Mouse (Mus musculus): ENCODE results near the gene Edil3. TPM values are rescaled to one million over a fixed set of nuclear protein-coding genes. Genes with fewer than 3 reads are reported as not detected.

The Edil3 gene
- polyA plus RNA-seq, 1 experiment, result not detected

- no peaks in the 10 kb centered on the region for H3K4me1 ChIP-seq (ENCODE audit: control insufficient read depth)
- no peaks in the 10 kb centered on the region for H3K27me3 ChIP-seq (ENCODE audit: control insufficient read depth)
- TF ChIP-seq GATA1 (IDR thresholded peaks at IDR 0.05; ENCODE audit: low read length) (no peak), TAL1 (IDR thresholded peaks at IDR 0.05; ENCODE audit: low read length) (no peak)
- H3K36me3 ChIP-seq (ENCODE audit: control insufficient read depth), result no peaks in the 10 kb centered on the region
- no peaks in the 10 kb centered on the region for H3K9me3 ChIP-seq (ENCODE audit: control insufficient read depth, low read length)
- H3K4me3 ChIP-seq (replicated peaks), result no peak overlapping the region
These were observed 330.6 kb downstream of the Edil3 start for GRCm38 (mm10) chr13:89151878-89152277.

- H3K27me3 ChIP-seq (ENCODE audit: control insufficient read depth), result no peaks in the 10 kb centered on the region
- H3K4me3 ChIP-seq (replicated peaks), result no peak overlapping the region
- H3K4me1 ChIP-seq (ENCODE audit: control insufficient read depth), result no peaks in the 10 kb centered on the region
- H3K9me3 ChIP-seq (ENCODE audit: control insufficient read depth, low read length), result no peaks in the 10 kb centered on the region
- no peaks in the 10 kb centered on the region for H3K36me3 ChIP-seq (ENCODE audit: control insufficient read depth)
- TF ChIP-seq GATA1 (IDR thresholded peaks at IDR 0.05; ENCODE audit: low read length), result no peak
- TF ChIP-seq TAL1 (IDR thresholded peaks at IDR 0.05; ENCODE audit: low read length), result no peak
These were observed 346.7 kb downstream of the Edil3 start for GRCm38 (mm10) chr13:89167960-89168359.

- no peak overlapping the region for H3K4me3 ChIP-seq (replicated peaks)
- H3K4me1 ChIP-seq (ENCODE audit: control insufficient read depth), result no peaks in the 10 kb centered on the region
- H3K36me3 ChIP-seq (ENCODE audit: control insufficient read depth), result no peaks in the 10 kb centered on the region
- H3K9me3 ChIP-seq (ENCODE audit: control insufficient read depth, low read length), result no peaks in the 10 kb centered on the region
- no peaks in the 10 kb centered on the region for H3K27me3 ChIP-seq (ENCODE audit: control insufficient read depth)
- TF ChIP-seq GATA1 (IDR thresholded peaks at IDR 0.05; ENCODE audit: low read length) (no peak), TAL1 (IDR thresholded peaks at IDR 0.05; ENCODE audit: low read length) (no peak)
These were observed 348.8 kb downstream of the Edil3 start for GRCm38 (mm10) chr13:89170040-89170439.

GRCm38 (mm10) chr13:89175154-89175553 lies 353.9 kb downstream of the Edil3 start:
- Histone ChIP-seq H3K9me3 (ENCODE audit: control insufficient read depth, low read length) (no peaks in the 10 kb centered on the region), H3K36me3 (ENCODE audit: control insufficient read depth) (no peaks in the 10 kb centered on the region), H3K27me3 (ENCODE audit: control insufficient read depth) (no peaks in the 10 kb centered on the region), H3K4me1 (ENCODE audit: control insufficient read depth) (no peaks in the 10 kb centered on the region), H3K4me3 (replicated peaks) (no peak overlapping the region)
- no peak for TF ChIP-seq TAL1 (IDR thresholded peaks at IDR 0.05; ENCODE audit: low read length)
- TF ChIP-seq GATA1 (IDR thresholded peaks at IDR 0.05; ENCODE audit: low read length), result no peak

- Histone ChIP-seq H3K27me3 (ENCODE audit: control insufficient read depth) (no peaks in the 10 kb centered on the region), H3K9me3 (ENCODE audit: control insufficient read depth, low read length) (no peaks in the 10 kb centered on the region), H3K36me3 (ENCODE audit: control insufficient read depth) (no peaks in the 10 kb centered on the region), H3K4me3 (replicated peaks) (no peak overlapping the region), H3K4me1 (ENCODE audit: control insufficient read depth) (no peaks in the 10 kb centered on the region)
- TF ChIP-seq GATA1 (IDR thresholded peaks at IDR 0.05; ENCODE audit: low read length) (no peak), TAL1 (IDR thresholded peaks at IDR 0.05; ENCODE audit: low read length) (no peak)
These were observed 367.8 kb downstream of the Edil3 start for GRCm38 (mm10) chr13:89189051-89189450.

GRCm38 (mm10) chr13:89197019-89197418 lies 375.7 kb downstream of the Edil3 start:
- no peaks in the 10 kb centered on the region for H3K9me3 ChIP-seq (ENCODE audit: control insufficient read depth, low read length)
- TF ChIP-seq TAL1 (IDR thresholded peaks at IDR 0.05; ENCODE audit: low read length) (no peak), GATA1 (IDR thresholded peaks at IDR 0.05; ENCODE audit: low read length) (no peak)
- H3K4me3 ChIP-seq (replicated peaks), result no peak overlapping the region
- no peaks in the 10 kb centered on the region for H3K4me1 ChIP-seq (ENCODE audit: control insufficient read depth)
- H3K36me3 ChIP-seq (ENCODE audit: control insufficient read depth), result no peaks in the 10 kb centered on the region
- H3K27me3 ChIP-seq (ENCODE audit: control insufficient read depth), result no peaks in the 10 kb centered on the region

- H3K4me1 ChIP-seq (ENCODE audit: control insufficient read depth), result no peaks in the 10 kb centered on the region
- H3K4me3 ChIP-seq (replicated peaks), result no peak overlapping the region
- TF ChIP-seq GATA1 (IDR thresholded peaks at IDR 0.05; ENCODE audit: low read length), result no peak
- H3K36me3 ChIP-seq (ENCODE audit: control insufficient read depth), result no peaks in the 10 kb centered on the region
- H3K27me3 ChIP-seq (ENCODE audit: control insufficient read depth), result no peaks in the 10 kb centered on the region
- H3K9me3 ChIP-seq (ENCODE audit: control insufficient read depth, low read length), result no peaks in the 10 kb centered on the region
These were observed 378.0 kb downstream of the Edil3 start for GRCm38 (mm10) chr13:89199275-89199674.

GRCm38 (mm10) chr13:89238104-89238503 lies 416.8 kb downstream of the Edil3 start:
- Histone ChIP-seq H3K36me3 (ENCODE audit: control insufficient read depth) (no peaks in the 10 kb centered on the region), H3K4me3 (replicated peaks) (no peak overlapping the region), H3K4me1 (ENCODE audit: control insufficient read depth) (no peaks in the 10 kb centered on the region), H3K27me3 (ENCODE audit: control insufficient read depth) (no peaks in the 10 kb centered on the region), H3K9me3 (ENCODE audit: control insufficient read depth, low read length) (no peaks in the 10 kb centered on the region)
- TF ChIP-seq GATA1 (IDR thresholded peaks at IDR 0.05; ENCODE audit: low read length) (no peak), TAL1 (IDR thresholded peaks at IDR 0.05; ENCODE audit: low read length) (no peak)

- Histone ChIP-seq H3K36me3 (ENCODE audit: control insufficient read depth) (no peaks in the 10 kb centered on the region), H3K4me3 (replicated peaks) (no peak overlapping the region)
- no peak for TF ChIP-seq GATA1 (IDR thresholded peaks at IDR 0.05; ENCODE audit: low read length)
- no peak for TF ChIP-seq TAL1 (IDR thresholded peaks at IDR 0.05; ENCODE audit: low read length)
These were observed 432.8 kb downstream of the Edil3 start for GRCm38 (mm10) chr13:89253990-89254642.

DNA sequence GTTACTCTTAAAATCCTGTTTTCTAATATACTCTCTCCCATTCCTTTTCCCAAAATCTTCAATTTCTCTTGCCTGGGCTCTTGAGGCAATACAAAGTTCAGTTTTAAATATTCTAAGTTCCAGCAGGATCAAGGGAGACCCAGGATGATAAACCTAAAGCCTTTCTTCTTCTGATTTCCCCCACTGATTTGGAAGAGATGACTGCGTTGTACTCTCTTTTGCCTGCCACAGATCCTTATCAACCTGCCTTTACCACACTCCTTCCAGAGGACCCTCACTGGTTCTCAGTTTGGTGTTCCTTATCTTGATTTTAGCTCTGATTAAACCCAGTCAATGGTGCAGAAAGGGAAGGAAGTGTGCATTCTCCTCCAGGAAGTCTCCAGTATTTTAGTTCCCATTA lies 435.6 kb downstream of the Edil3 start:
- peaks cover 15% of the 10 kb centered on the region for H3K4me1 ChIP-seq (ENCODE audit: control insufficient read depth)
- no peak overlapping the region for H3K4me3 ChIP-seq (replicated peaks)
- H3K27me3 ChIP-seq (ENCODE audit: control insufficient read depth), result no peaks in the 10 kb centered on the region
- no peak; the same call in 1 of the 2 replicates for TF ChIP-seq GATA1 (IDR thresholded peaks at IDR 0.05; ENCODE audit: low read length)
- H3K36me3 ChIP-seq (ENCODE audit: control insufficient read depth), result no peaks in the 10 kb centered on the region
- no peaks in the 10 kb centered on the region for H3K9me3 ChIP-seq (ENCODE audit: control insufficient read depth, low read length)

More at GRCm38 (mm10) chr13:89253990-89254642, 432.8 kb downstream of the Edil3 start:
- Histone ChIP-seq H3K27me3 (ENCODE audit: control insufficient read depth) (no peaks in the 10 kb centered on the region), H3K9me3 (ENCODE audit: control insufficient read depth, low read length) (no peaks in the 10 kb centered on the region), H3K4me1 (ENCODE audit: control insufficient read depth) (peaks cover 15% of the 10 kb centered on the region)

Data from erythroblast, embryonic 14.5 days (primary cell).